Mouse (Mus musculus) neural tube, embryonic 13.5 days (tissue): ENCODE measurements around the gene Rab4a. TPM values are rescaled to one million over a fixed set of nuclear protein-coding genes. Genes with fewer than 3 reads are reported as not detected.

ENCODE experiments used
- ATAC-seq: fragments of 200-750 bp; cut with Nextera tagmentation; 2 replicates; pipeline ENCODE4 v1.8.0; 2017; ENCODE audit warnings: low read depth, mild to moderate bottlenecking, moderate TSS enrichment, moderate library complexity
- H3K27ac ChIP-seq: fragments of 300-500 bp; sonication (generic); replicated peaks from 2 replicates; pipeline ENCODE4 v1.5.1; 2015; ENCODE audit warnings: moderate library complexity, mild to moderate bottlenecking, inconsistent platforms
- H3K27me3 ChIP-seq: fragments of 300-500 bp; sonication (generic); 2 replicates; pipeline ENCODE4 v1.6.1; 2015; ENCODE audit warnings: mild to moderate bottlenecking, inconsistent platforms
- H3K36me3 ChIP-seq: fragments of 300-500 bp; sonication (generic); 2 replicates; pipeline ENCODE4 v1.6.1; 2015; ENCODE audit warnings: mild to moderate bottlenecking, inconsistent platforms
- H3K4me1 ChIP-seq: fragments of 300-500 bp; sonication (generic); replicated peaks from 2 replicates; pipeline ENCODE4 v1.6.1; 2015; ENCODE audit warnings: inconsistent platforms
- H3K4me2 ChIP-seq: fragments of 300-500 bp; sonication (generic); 2 replicates; pipeline ENCODE4 v1.6.1; 2015; ENCODE audit warnings: inconsistent platforms, mild to moderate bottlenecking, moderate library complexity
- H3K4me3 ChIP-seq: fragments of 300-500 bp; sonication (generic); 2 replicates; pipeline ENCODE4 v1.5.1; 2015; ENCODE audit warnings: mild to moderate bottlenecking, inconsistent platforms
- H3K9ac ChIP-seq: fragments of 300-500 bp; sonication (generic); 2 replicates; pipeline ENCODE4 v1.6.1; 2015; ENCODE audit warnings: moderate library complexity, mild to moderate bottlenecking, inconsistent platforms
- H3K9me3 ChIP-seq: fragments of 300-500 bp; sonication (generic); 2 replicates; pipeline ENCODE4 v1.6.1; 2016; ENCODE audit warnings: inconsistent platforms
- WGBS: fragments of 180-500 bp; shearing (Covaris S2); methylation state at CpG from one replicate; pipeline ENCODE4 v1.1.7; 2015; 5-methylcytosine and 5-hydroxymethylcytosine counted together
- polyA plus RNA-seq: library from polyadenylated mRNA; unstranded; fragments of >200 nt; fragmentation: Nextera tagmentation; extraction: Ambion mirVana; gene quantifications from 2 replicates; pipeline ENCODE4 v1.2.1, GENCODE M21; 2015

Gene Rab4a
- polyA plus RNA-seq, 1 experiment from 2014 or later: 89.6 TPM

DNA sequence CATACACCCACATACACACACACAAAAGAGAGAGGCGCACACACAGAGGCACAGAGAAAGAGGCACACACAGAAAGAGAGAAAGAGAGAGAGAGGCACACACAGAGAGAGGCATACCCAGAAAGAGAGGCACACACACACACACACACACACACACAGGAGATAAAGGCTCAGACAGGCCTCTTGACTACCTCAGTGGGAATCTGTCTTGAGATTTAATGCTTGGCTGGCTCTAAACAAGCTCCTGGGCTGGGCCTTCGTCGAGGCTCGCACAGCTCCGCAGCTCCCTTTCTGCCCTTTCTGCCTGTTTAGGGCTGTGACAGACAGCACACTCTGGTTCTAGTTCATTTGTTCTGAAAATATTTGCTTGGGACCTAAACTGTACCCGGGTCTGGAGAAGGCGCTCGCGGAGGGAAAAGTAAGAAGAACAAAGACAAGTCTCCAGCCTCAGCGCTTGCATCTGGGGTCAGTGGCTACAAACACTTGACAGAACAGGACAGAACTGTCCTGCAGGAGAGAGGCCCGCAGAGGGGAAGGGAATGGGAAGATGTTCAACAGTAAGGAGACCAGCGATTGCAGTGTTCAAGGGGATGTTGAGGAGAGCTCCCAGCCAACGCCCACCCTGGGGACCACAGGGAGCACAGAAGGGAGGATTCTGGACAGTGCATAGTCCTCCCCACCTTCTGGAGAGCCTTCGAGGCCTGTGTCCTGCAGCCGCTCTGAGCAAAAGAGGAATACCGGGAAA is 14.5 kb upstream of the Rab4a start:
- WGBS: 29% methylated on average over 16 of the region's 16 CpGs
- Histone ChIP-seq H3K27me3 (0 out of 2 replicates have a peak, but pooled peaks cover 4% of the 10 kb centered on the region), H3K27ac (peak overlapping the region; percentile 40; the same call in 1 of the 2 replicates), H3K4me2 (no peak overlapping the region), H3K4me1 (peaks cover 20% of the 10 kb centered on the region), H3K9ac (peak overlapping the region; percentile 35; the same call in 1 of the 2 replicates), H3K4me3 (no peak overlapping the region), H3K9me3 (no peaks in the 10 kb centered on the region), H3K36me3 (no peaks in the 10 kb centered on the region)
- peak; percentile 62 for ATAC-seq

DNA sequence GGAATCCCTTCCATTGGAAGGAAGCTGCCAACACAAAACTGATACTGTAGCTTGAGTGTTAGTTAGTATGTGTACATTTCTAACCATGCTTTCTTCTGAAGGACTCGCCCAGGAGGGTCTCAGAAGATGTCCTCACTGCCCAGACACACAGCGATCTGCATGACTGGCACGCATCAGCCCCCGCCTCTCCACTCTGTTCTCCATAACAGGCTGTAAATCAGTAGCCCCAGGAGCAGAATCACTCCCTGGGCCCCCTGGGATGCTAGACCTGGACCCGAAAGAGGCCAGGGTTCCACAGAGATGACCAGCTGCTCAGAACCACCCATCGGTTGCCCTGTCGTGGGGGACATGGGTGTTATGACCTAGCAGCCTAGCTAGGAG is 13.9 kb upstream of the Rab4a start:
- Histone ChIP-seq H3K36me3 (no peaks in the 10 kb centered on the region), H3K27ac (no peak overlapping the region), H3K9ac (no peak overlapping the region), H3K9me3 (no peaks in the 10 kb centered on the region), H3K4me3 (no peak overlapping the region), H3K27me3 (0 out of 2 replicates have a peak, but pooled peaks cover 4% of the 10 kb centered on the region), H3K4me1 (peaks cover 20% of the 10 kb centered on the region), H3K4me2 (no peak overlapping the region)
- ATAC-seq: no peak
- 50% methylated on average over 7 of the region's 7 CpGs for WGBS

GRCm38 (mm10) chr8:123793900-123794299 is 11.9 kb upstream of the Rab4a start:
- Histone ChIP-seq H3K4me1 (peaks cover 20% of the 10 kb centered on the region), H3K27me3 (0 out of 2 replicates have a peak, but pooled peaks cover 4% of the 10 kb centered on the region), H3K27ac (no peak overlapping the region), H3K36me3 (no peaks in the 10 kb centered on the region), H3K4me2 (no peak overlapping the region), H3K9ac (0 out of 2 replicates have a peak overlapping the region, but pooled peaks have one; percentile 17), H3K9me3 (no peaks in the 10 kb centered on the region), H3K4me3 (no peak overlapping the region)
- ATAC-seq: no peak
- 25% methylated on average over 10 of the region's 10 CpGs for WGBS

DNA sequence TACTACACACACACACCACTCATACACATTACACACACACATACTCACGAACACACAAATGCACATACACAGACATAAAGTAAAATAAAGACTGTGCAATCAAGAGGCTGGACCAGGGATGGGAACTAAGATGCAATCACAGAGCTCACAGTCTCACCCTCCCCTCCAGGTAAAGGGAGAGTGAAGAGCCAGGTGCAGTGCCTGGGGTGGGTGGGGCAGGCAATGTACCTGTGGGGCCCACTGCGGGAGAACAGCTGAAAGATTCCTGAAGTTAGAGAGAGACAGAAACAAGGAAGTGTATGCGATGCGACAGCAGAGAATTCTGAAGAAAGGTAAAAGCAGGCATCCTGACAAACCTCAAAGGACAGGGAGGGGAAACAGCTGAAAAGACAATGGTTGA is 11.0 kb upstream of the Rab4a start:
- no peaks in the 10 kb centered on the region for H3K9me3 ChIP-seq
- no peaks in the 10 kb centered on the region for H3K36me3 ChIP-seq
- ATAC-seq: no peak
- no peak overlapping the region for H3K4me2 ChIP-seq
- H3K4me3 ChIP-seq: no peak overlapping the region
- 90% methylated on average over 4 of the region's 4 CpGs for WGBS
- no peaks in the 10 kb centered on the region for H3K27me3 ChIP-seq
- peaks cover 20% of the 10 kb centered on the region for H3K4me1 ChIP-seq
- no peak overlapping the region for H3K9ac ChIP-seq
- no peak overlapping the region for H3K27ac ChIP-seq

GRCm38 (mm10) chr8:123796758-123797157 is 9.0 kb upstream of the Rab4a start:
- ATAC-seq: no peak
- H3K4me1 ChIP-seq: peaks cover 7% of the 10 kb centered on the region
- H3K27me3 ChIP-seq: no peaks in the 10 kb centered on the region
- no peak overlapping the region for H3K27ac ChIP-seq
- 69% methylated on average over 4 of the region's 4 CpGs for WGBS
- no peak overlapping the region for H3K9ac ChIP-seq
- H3K4me2 ChIP-seq: no peak overlapping the region
- no peaks in the 10 kb centered on the region for H3K36me3 ChIP-seq
- no peaks in the 10 kb centered on the region for H3K9me3 ChIP-seq
- no peak overlapping the region for H3K4me3 ChIP-seq

DNA sequence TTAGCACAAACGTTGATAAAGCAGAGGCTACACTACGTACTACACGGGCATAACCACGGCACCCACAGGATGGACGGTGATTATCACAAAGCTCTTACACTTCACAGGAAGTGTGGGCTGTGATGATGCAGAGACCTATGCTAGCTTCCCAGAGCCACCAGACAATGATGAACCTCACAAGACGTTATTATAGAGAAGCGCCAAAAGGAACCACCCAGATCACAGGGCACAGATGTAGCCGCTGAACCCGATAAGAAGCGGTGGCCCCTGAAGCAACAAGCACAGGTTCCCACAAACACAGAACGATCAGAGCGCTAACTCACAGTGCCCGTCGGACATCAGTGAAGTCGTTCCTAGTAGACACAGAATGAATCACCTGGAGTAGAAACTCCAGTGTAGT is 7.9 kb upstream of the Rab4a start:
- no peak overlapping the region for H3K9ac ChIP-seq
- H3K27ac ChIP-seq: no peak overlapping the region
- H3K36me3 ChIP-seq: no peaks in the 10 kb centered on the region
- H3K9me3 ChIP-seq: no peaks in the 10 kb centered on the region
- no peaks in the 10 kb centered on the region for H3K27me3 ChIP-seq
- H3K4me3 ChIP-seq: no peak overlapping the region
- no peak for ATAC-seq
- H3K4me1 ChIP-seq: 0 out of 2 replicates have a peak, but pooled peaks cover 3% of the 10 kb centered on the region
- 90% methylated on average over 15 of the region's 15 CpGs for WGBS
- H3K4me2 ChIP-seq: no peak overlapping the region

GRCm38 (mm10) chr8:123799434-123799833 is 6.4 kb upstream of the Rab4a start:
- 88% methylated on average over 6 of the region's 6 CpGs for WGBS
- no peaks in the 10 kb centered on the region for H3K36me3 ChIP-seq
- H3K9me3 ChIP-seq: no peaks in the 10 kb centered on the region
- no peak overlapping the region for H3K4me2 ChIP-seq
- no peak overlapping the region for H3K9ac ChIP-seq
- ATAC-seq: no peak
- no peaks in the 10 kb centered on the region for H3K27me3 ChIP-seq
- no peak overlapping the region for H3K27ac ChIP-seq
- no peak overlapping the region for H3K4me3 ChIP-seq
- H3K4me1 ChIP-seq: no peaks in the 10 kb centered on the region

- WGBS: 64% methylated on average over 3 of the region's 3 CpGs
- Histone ChIP-seq H3K27ac (no peak overlapping the region), H3K4me2 (no peak overlapping the region), H3K27me3 (no peaks in the 10 kb centered on the region), H3K9ac (no peak overlapping the region), H3K9me3 (no peaks in the 10 kb centered on the region), H3K4me1 (no peaks in the 10 kb centered on the region), H3K4me3 (no peak overlapping the region), H3K36me3 (no peaks in the 10 kb centered on the region)
- no peak for ATAC-seq
Measured at GRCm38 (mm10) chr8:123799885-123800284, 5.9 kb upstream of the Rab4a start.

- peaks cover 7% of the 10 kb centered on the region for H3K4me1 ChIP-seq
- H3K9me3 ChIP-seq: no peaks in the 10 kb centered on the region
- no peak overlapping the region for H3K27ac ChIP-seq
- H3K9ac ChIP-seq: no peak overlapping the region
- no peak overlapping the region for H3K4me3 ChIP-seq
- no peaks in the 10 kb centered on the region for H3K27me3 ChIP-seq
- ATAC-seq: no peak
- H3K4me2 ChIP-seq: no peak overlapping the region
- no peaks in the 10 kb centered on the region for H3K36me3 ChIP-seq
- 94% methylated on average over 7 of the region's 7 CpGs for WGBS
Measured at GRCm38 (mm10) chr8:123800867-123801266, 4.9 kb upstream of the Rab4a start.

GRCm38 (mm10) chr8:123801538-123801937 is 4.2 kb upstream of the Rab4a start:
- Histone ChIP-seq H3K4me2 (no peak overlapping the region), H3K4me3 (no peak overlapping the region), H3K27ac (no peak overlapping the region), H3K36me3 (no peaks in the 10 kb centered on the region), H3K9me3 (no peaks in the 10 kb centered on the region), H3K4me1 (peaks cover 9% of the 10 kb centered on the region), H3K9ac (no peak overlapping the region), H3K27me3 (no peaks in the 10 kb centered on the region)
- ATAC-seq: no peak
- 89% methylated on average over 2 of the region's 2 CpGs for WGBS

DNA sequence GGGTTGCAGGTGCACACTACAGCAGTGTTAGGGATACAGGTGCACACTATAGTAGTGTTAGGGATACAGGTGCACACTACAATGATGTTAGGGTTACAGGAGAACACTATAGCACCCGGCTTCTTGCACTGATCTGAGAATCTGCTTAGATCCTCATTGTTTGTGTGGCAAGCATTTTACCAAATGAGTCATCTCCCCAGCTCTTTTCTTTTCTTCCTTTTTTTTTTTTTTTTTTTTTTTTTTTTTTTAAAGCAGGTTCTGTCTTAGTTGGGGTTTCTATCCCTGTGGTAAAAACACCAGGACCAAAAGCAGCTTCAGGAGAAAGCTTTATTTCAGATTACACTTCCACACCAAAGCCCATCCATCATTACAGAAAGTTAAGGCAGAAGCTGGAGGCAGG is 2.1 kb upstream of the Rab4a start:
- Histone ChIP-seq H3K4me3 (no peak overlapping the region), H3K27ac (no peak overlapping the region), H3K36me3 (no peaks in the 10 kb centered on the region), H3K9ac (no peak overlapping the region), H3K4me2 (no peak overlapping the region), H3K9me3 (no peaks in the 10 kb centered on the region), H3K4me1 (peaks cover 29% of the 10 kb centered on the region), H3K27me3 (no peaks in the 10 kb centered on the region)
- 66% methylated on average over 1 of the region's 1 CpGs for WGBS
- ATAC-seq: no peak

GRCm38 (mm10) chr8:123804586-123804985 is 1.2 kb upstream of the Rab4a start:
- Histone ChIP-seq H3K4me1 (peaks cover 37% of the 10 kb centered on the region), H3K9me3 (no peaks in the 10 kb centered on the region), H3K4me2 (no peak overlapping the region), H3K27ac (no peak overlapping the region), H3K27me3 (no peaks in the 10 kb centered on the region), H3K9ac (no peak overlapping the region), H3K36me3 (no peaks in the 10 kb centered on the region), H3K4me3 (no peak overlapping the region)
- 90% methylated on average over 7 of the region's 7 CpGs for WGBS
- no peak for ATAC-seq
